Mouse (Mus musculus) myocyte (in vitro differentiated cells): Measurements from ENCODE around the gene Bmp7. TPM values are rescaled to one million over a fixed set of nuclear protein-coding genes. Genes with fewer than 3 reads are reported as not detected.

Source experiments
- H3K27me3 ChIP-seq: one replicate; pipeline ENCODE4 v1.6.1; 2011; ENCODE audit not compliant: control insufficient read depth, insufficient read depth, insufficient read length
- H3K36me3 ChIP-seq: one replicate; pipeline ENCODE4 v1.6.1; 2011; ENCODE audit not compliant: control insufficient read depth, insufficient read depth
- H3K4me2 ChIP-seq: one replicate; pipeline ENCODE4 v1.6.1; 2011; ENCODE audit warnings: low read depth, control low read depth
- H3K4me3 ChIP-seq: one replicate; pipeline ENCODE4 v1.5.1; 2011; ENCODE audit warnings: mild to moderate bottlenecking, control low read depth, moderate library complexity
- H3K79me2 ChIP-seq: one replicate; pipeline ENCODE4 v1.6.1; 2011; ENCODE audit not compliant: control insufficient read depth, insufficient read depth
- H3ac ChIP-seq: one replicate; pipeline ENCODE4 v1.6.1; 2011; ENCODE audit not compliant: control insufficient read depth, insufficient read length
- CEBPB ChIP-seq: IDR thresholded peaks from 2 replicates; pipeline ENCODE4 v1.6.1; 2011; ENCODE audit warnings: mild to moderate bottlenecking, moderate library complexity; ENCODE audit not compliant: poor library complexity, insufficient read depth, severe bottlenecking
- E2F4 ChIP-seq: IDR thresholded peaks from one replicate; pipeline ENCODE4 v1.6.1; 2011; ENCODE audit warnings: mild to moderate bottlenecking, control low read depth, moderate library complexity; ENCODE audit not compliant: insufficient read depth
- MAX ChIP-seq: IDR thresholded peaks from one replicate; pipeline ENCODE4 v1.6.1; 2011; ENCODE audit warnings: low read depth, mild to moderate bottlenecking, control low read depth
- MYOD1 ChIP-seq, 3 experiments: IDR thresholded peaks; one replicate each; pipeline ENCODE4 v1.6.1; 2011; ENCODE audit warnings: control low read depth in 2 of 3, low read depth in 2 of 3, mild to moderate bottlenecking in 2 of 3, moderate library complexity in 1 of 3; ENCODE audit not compliant: insufficient read length in 2 of 3, control insufficient read depth in 1 of 3
- MYOG ChIP-seq, 3 experiments: IDR thresholded peaks; one replicate each; pipeline ENCODE4 v1.6.1; 2011; ENCODE audit warnings: control low read depth in 2 of 3, low read depth in 2 of 3, mild to moderate bottlenecking in 2 of 3; ENCODE audit not compliant: insufficient read length in 2 of 3, control insufficient read depth in 1 of 3, insufficient read depth in 1 of 3
- POLR2A ChIP-seq: IDR thresholded peaks from one replicate; pipeline ENCODE4 v1.6.1; 2011; ENCODE audit warnings: low read depth, mild to moderate bottlenecking, control low read depth, moderate library complexity; ENCODE audit not compliant: insufficient read length
- POLR2AphosphoS2 ChIP-seq: IDR thresholded peaks from one replicate; pipeline ENCODE4 v1.6.1; 2011; ENCODE audit warnings: low read depth, control low read depth; ENCODE audit not compliant: insufficient read length
- REST ChIP-seq: IDR thresholded peaks from one replicate; pipeline ENCODE4 v1.6.1; 2011; ENCODE audit warnings: mild to moderate bottlenecking, control low read depth, moderate library complexity; ENCODE audit not compliant: insufficient read depth, insufficient read length
- SRF ChIP-seq: IDR thresholded peaks from one replicate; pipeline ENCODE4 v1.6.1; 2011; ENCODE audit warnings: low read depth; ENCODE audit not compliant: control insufficient read depth, insufficient read length
- TCF12 ChIP-seq: IDR thresholded peaks from one replicate; pipeline ENCODE4 v1.6.1; 2011; ENCODE audit warnings: mild to moderate bottlenecking, control low read depth; ENCODE audit not compliant: poor library complexity, insufficient read depth, severe bottlenecking
- TCF3 ChIP-seq: IDR thresholded peaks from one replicate; pipeline ENCODE4 v1.6.1; 2011; ENCODE audit warnings: low read depth, control low read depth; ENCODE audit not compliant: insufficient read length
- USF1 ChIP-seq: IDR thresholded peaks from one replicate; pipeline ENCODE4 v1.6.1; 2011; ENCODE audit warnings: low read depth, mild to moderate bottlenecking, control low read depth, moderate library complexity
- polyA plus RNA-seq: library from polyadenylated mRNA; unstranded; fragments of >200 nt; fragmentation: generic; extraction: Trizol; gene quantifications from one replicate; pipeline ENCODE4 v1.2.1, GENCODE M21; 2012; ENCODE audit warnings: missing spikeins

The Bmp7 gene
- polyA plus RNA-seq, 1 experiment: not detected

DNA sequence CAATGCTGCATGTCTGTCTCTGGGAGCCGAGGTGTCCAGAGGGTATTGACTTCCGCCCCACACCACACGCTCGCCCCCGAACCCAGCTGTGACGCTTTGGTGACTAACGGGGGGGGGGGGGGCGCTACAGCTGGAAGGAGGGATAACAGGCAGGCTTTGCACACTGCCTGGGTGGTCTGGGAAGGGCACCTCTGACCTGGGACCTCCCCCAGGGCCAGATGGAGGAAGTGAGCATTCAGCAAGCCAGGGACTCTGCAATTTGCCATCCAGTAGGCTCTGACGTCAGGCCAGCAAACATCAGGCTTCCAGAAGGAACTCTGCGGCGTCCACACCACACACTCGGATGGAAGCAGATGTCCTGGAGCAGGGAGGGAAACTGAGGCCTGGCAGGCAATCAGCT is 52.0 kb downstream of the Bmp7 start:
- no peaks in the 10 kb centered on the region for H3K36me3 ChIP-seq
- H3K4me2 ChIP-seq: no peak overlapping the region
- H3K79me2 ChIP-seq: no peaks in the 10 kb centered on the region
- no peak overlapping the region for H3ac ChIP-seq
- TF ChIP-seq E2F4: no peak
- no peak for TF ChIP-seq MYOD1 (IDR thresholded peaks at IDR 0.05; ENCODE audit: control insufficient read depth in 1 of 3, insufficient read length in 2 of 3, low read depth in 2 of 3)
- H3K27me3 ChIP-seq: no peaks in the 10 kb centered on the region
- no peak overlapping the region for H3K4me3 ChIP-seq

DNA sequence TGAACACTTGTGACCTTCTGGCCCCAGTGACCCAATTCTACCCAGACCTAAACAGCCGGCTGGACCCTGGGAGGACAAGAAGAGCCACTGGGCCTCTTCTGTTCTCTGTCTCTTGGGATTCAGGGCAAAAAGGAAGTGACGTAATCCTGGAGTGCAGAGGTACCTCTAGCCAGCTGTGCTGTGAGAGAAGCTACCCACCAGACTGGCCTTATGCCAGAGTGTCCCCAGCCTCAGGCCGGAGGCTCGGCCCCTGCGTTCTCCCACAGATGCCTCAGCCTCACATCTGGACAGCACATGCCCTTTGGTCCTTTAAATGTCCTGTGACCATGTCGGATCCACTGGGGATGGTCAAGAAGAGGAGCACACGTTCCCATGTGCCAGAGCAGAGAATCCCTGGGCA is 54.3 kb downstream of the Bmp7 start:
- TF ChIP-seq POLR2AphosphoS2 (no peak), MAX (no peak), REST (no peak), MYOG (IDR thresholded peaks at IDR 0.05; ENCODE audit: control insufficient read depth in 1 of 3, insufficient read depth in 1 of 3, insufficient read length in 2 of 3, low read depth in 2 of 3) (no peak), POLR2A (no peak), TCF12 (no peak), SRF (no peak)
- no peak overlapping the region for H3K4me2 ChIP-seq
- no peaks in the 10 kb centered on the region for H3K36me3 ChIP-seq

DNA sequence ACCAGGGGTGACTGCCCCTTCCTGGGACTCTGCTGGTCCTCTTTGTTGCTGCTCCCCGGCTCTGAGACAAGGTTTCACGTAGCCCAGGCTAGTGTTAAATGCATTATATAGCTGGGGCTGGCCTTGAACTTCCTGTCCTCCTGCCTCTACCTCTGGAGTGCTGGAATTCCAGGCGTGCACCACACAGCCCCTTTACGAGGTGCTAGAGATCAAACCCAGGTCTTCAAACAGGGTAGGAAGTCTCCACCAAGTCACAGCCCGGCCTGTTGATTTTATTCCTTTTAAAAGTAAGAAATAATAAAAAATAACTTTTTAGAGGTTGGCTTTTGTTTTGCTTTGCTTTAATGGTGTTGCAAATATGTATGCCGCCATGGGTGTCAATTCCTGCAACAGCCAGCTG is 55.5 kb downstream of the Bmp7 start:
- Histone ChIP-seq H3K4me3 (no peak overlapping the region), H3K36me3 (no peaks in the 10 kb centered on the region), H3ac (no peak overlapping the region), H3K27me3 (no peaks in the 10 kb centered on the region), H3K4me2 (no peak overlapping the region), H3K79me2 (no peaks in the 10 kb centered on the region)
- TF ChIP-seq POLR2AphosphoS2 (no peak), POLR2A (no peak), CEBPB (no peak), TCF12 (no peak), E2F4 (no peak), REST (no peak), MYOG (IDR thresholded peaks at IDR 0.05; ENCODE audit: control insufficient read depth in 1 of 3, insufficient read depth in 1 of 3, insufficient read length in 2 of 3, low read depth in 2 of 3) (no peak), USF1 (no peak), MYOD1 (IDR thresholded peaks at IDR 0.05; ENCODE audit: control insufficient read depth in 1 of 3, insufficient read length in 2 of 3, low read depth in 2 of 3) (no peak)

More for the DNA sequence above, 54.3 kb downstream of the Bmp7 start:
- no peaks in the 10 kb centered on the region for H3K27me3 ChIP-seq
- no peak overlapping the region for H3K4me3 ChIP-seq
- H3K79me2 ChIP-seq: no peaks in the 10 kb centered on the region
- H3ac ChIP-seq: no peak overlapping the region

DNA sequence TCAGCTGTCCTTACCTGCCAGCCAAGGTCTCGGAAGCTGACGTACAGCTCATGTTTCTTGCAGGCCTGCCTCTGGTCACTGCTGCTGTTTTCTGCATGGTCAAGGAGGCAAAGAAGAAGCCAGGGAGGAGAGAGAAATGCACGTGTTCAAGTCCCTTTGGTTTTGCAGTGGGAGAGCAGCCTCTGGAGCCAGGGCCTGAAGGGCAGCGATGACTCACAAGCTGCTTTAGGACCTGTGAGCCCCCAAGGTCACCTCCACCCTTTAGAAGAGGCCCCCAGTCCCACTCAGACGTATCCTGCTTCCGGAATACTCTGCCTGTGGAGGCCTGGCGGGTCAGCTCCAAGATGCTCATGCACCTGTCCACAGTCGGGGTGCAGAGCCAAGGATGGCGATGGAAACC is 64.9 kb downstream of the Bmp7 start:
- no peaks in the 10 kb centered on the region for H3K79me2 ChIP-seq
- H3K36me3 ChIP-seq: no peaks in the 10 kb centered on the region
- no peak overlapping the region for H3K4me3 ChIP-seq
- no peak overlapping the region for H3ac ChIP-seq
- TF ChIP-seq MYOG (IDR thresholded peaks at IDR 0.05; ENCODE audit: control insufficient read depth in 1 of 3, insufficient read depth in 1 of 3, insufficient read length in 2 of 3, low read depth in 2 of 3) (no peak), CEBPB (no peak), MYOD1 (IDR thresholded peaks at IDR 0.05; ENCODE audit: control insufficient read depth in 1 of 3, insufficient read length in 2 of 3, low read depth in 2 of 3) (no peak)
- H3K4me2 ChIP-seq: no peak overlapping the region
- no peaks in the 10 kb centered on the region for H3K27me3 ChIP-seq

GRCm38 (mm10) chr2:172866356-172866755 is 73.8 kb downstream of the Bmp7 start:
- Histone ChIP-seq H3K4me3 (no peak overlapping the region), H3K4me2 (no peak overlapping the region), H3K79me2 (no peaks in the 10 kb centered on the region)

More at GRCm38 (mm10) chr2:172866356-172866755, 73.8 kb downstream of the Bmp7 start:
- H3ac ChIP-seq: no peak overlapping the region
- no peaks in the 10 kb centered on the region for H3K27me3 ChIP-seq
- no peaks in the 10 kb centered on the region for H3K36me3 ChIP-seq
- TF ChIP-seq TCF12 (no peak), MYOD1 (IDR thresholded peaks at IDR 0.05; ENCODE audit: control insufficient read depth in 1 of 3, insufficient read length in 2 of 3, low read depth in 2 of 3) (no peak), E2F4 (no peak), REST (no peak), CEBPB (no peak), SRF (no peak), TCF3 (no peak), MAX (no peak), MYOG (IDR thresholded peaks at IDR 0.05; ENCODE audit: control insufficient read depth in 1 of 3, insufficient read depth in 1 of 3, insufficient read length in 2 of 3, low read depth in 2 of 3) (no peak), USF1 (no peak), POLR2AphosphoS2 (no peak), POLR2A (no peak)
